Mouse (Mus musculus) gastrocnemius, adult 8-10 months (tissue): ENCODE data around the gene Rab3ip. TPM values are rescaled to one million over a fixed set of nuclear protein-coding genes. Genes with fewer than 3 reads are reported as not detected.

Source experiments
- DNase-seq, 2 experiments: peaks; one replicate each; pipeline ENCODE4 v3.0.0; 2022; ENCODE audit warnings: low spot score in 2 of 2
- total RNA-seq, 4 experiments: library from RNA; stranded (reverse); gene quantifications; 2 replicates each; pipeline ENCODE4 v1.2.4; 2022

Rab3ip gene
- total RNA-seq, 4 experiments from 2014 or later, result 25.0 to 47.1 (median 34.0) TPM

GRCm38 (mm10) chr10:116920641-116921040, 29.9 kb downstream of the Rab3ip start:
- no peak for DNase-seq

GRCm38 (mm10) chr10:116919368-116920317, 30.9 kb downstream of the Rab3ip start:
- no peak for DNase-seq

- DNase-seq, result no peak
These were observed 34.0 kb downstream of the Rab3ip start for GRCm38 (mm10) chr10:116916581-116916980.

- DNase-seq, result no peak
These were observed 35.3 kb downstream of the Rab3ip start for GRCm38 (mm10) chr10:116915286-116915685.

- DNase-seq, result no peak
These were observed 36.0 kb downstream of the Rab3ip start for GRCm38 (mm10) chr10:116914586-116914985.

- no peak for DNase-seq
These were observed 36.8 kb downstream of the Rab3ip start for GRCm38 (mm10) chr10:116913647-116914273.

- no peak for DNase-seq
These were observed 37.7 kb downstream of the Rab3ip start for GRCm38 (mm10) chr10:116912850-116913249.

- DNase-seq, result no peak
These were observed 41.5 kb downstream of the Rab3ip start for GRCm38 (mm10) chr10:116908901-116909642.

- no peak for DNase-seq
These were observed 43.8 kb downstream of the Rab3ip start for GRCm38 (mm10) chr10:116906794-116907193.

GRCm38 (mm10) chr10:116904503-116904908, 46.1 kb downstream of the Rab3ip start:
- DNase-seq, result no peak

GRCm38 (mm10) chr10:116896336-116897177, 54.0 kb downstream of the Rab3ip start, which contains the start of gene Myrfl:
Myrfl (minus strand) TSS chr10:116896919.
- no peak for DNase-seq

GRCm38 (mm10) chr10:116895108-116895833, 55.3 kb downstream of the Rab3ip start:
- no peak for DNase-seq

- no peak for DNase-seq
These were observed 56.0 kb downstream of the Rab3ip start for GRCm38 (mm10) chr10:116894540-116894939.

GRCm38 (mm10) chr10:116893753-116894152, 56.8 kb downstream of the Rab3ip start:
- no peak for DNase-seq

- no peak for DNase-seq
These were observed 60.0 kb downstream of the Rab3ip start for GRCm38 (mm10) chr10:116890587-116890986.

- no peak for DNase-seq
These were observed 66.0 kb downstream of the Rab3ip start for GRCm38 (mm10) chr10:116884552-116884951.

GRCm38 (mm10) chr10:116883531-116883930, 67.0 kb downstream of the Rab3ip start:
- DNase-seq, result no peak

GRCm38 (mm10) chr10:116877436-116877835, 73.1 kb downstream of the Rab3ip start:
- no peak for DNase-seq

- DNase-seq, result no peak
These were observed 76.1 kb downstream of the Rab3ip start for GRCm38 (mm10) chr10:116874490-116874889.

- no peak for DNase-seq
These were observed 78.6 kb downstream of the Rab3ip start for GRCm38 (mm10) chr10:116872016-116872410.
